Mouse (Mus musculus): ENCODE data around the gene Nhlrc2. TPM values are rescaled to one million over a fixed set of nuclear protein-coding genes. Genes with fewer than 3 reads are reported as not detected.
"Not testable (repeated sequence)": the region's sequence is repeated elsewhere in the genome, so short reads cannot be mapped to it uniquely, and the experiment has no call there.

Gene Nhlrc2
- total RNA-seq (2021) = 10 to 100 TPM; 11.0 to 11.3 TPM
- long read RNA-seq, experiment 1, full-length matches to known transcripts = 1 of 3 reads
- long read RNA-seq, experiment 1, partial matches to known transcripts = 0 of 3 reads
- long read RNA-seq, experiment 1, other reads (novel, unspliced or antisense) = 2 of 3 reads
- long read RNA-seq, experiment 2, full-length matches to known transcripts = 1 of 4 reads
- long read RNA-seq, experiment 2, partial matches to known transcripts = 1 of 4 reads
- long read RNA-seq, experiment 2, other reads (novel, unspliced or antisense) = 2 of 4 reads

DNA sequence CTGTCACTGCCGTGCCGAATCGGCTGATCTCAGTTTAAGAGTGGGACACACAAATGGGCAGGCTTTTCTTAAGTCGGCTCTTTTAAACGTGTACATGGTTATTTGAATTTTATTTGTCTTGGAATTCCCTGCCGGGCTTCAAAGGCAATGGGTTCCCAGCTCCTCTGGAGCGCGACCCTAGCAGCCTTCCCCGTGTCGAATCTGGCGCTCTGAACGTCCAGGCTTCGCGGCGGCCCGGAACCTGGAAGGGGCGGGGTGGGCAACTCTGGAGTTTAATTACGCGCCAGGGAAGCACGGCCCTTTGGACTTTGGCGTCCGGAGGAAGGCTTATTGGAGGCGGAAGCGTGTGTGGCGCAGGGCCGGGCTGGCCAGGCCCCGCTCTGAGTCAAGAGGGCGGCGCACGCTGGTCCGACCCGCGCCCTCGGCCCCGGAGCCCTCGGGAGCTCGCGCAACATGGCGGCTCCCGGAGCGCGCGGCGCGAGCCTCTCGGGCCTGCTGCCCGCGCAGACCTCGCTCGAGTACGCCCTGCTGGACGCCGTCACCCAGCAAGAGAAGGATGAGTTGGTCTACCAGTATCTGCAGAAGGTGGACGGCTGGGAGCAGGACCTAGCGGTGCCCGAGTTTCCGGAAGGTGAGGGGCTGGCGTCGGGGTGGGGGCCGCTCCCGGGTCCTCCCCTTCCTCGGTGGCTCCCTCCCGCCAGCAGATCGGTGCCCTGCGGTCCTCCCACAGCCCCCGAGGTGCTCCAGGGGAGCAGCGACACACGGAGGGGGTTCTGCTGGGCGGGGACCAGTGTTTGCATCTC lies at the start of gene Nhlrc2:
Gene Nhlrc2, plus strand, starts transcription at position 32 of the 803 bp plus-strand sequence.
- DNase-seq (ENCODE audit: low spot score in 2 of 2) = peak; percentile 76 to 79

DNA sequence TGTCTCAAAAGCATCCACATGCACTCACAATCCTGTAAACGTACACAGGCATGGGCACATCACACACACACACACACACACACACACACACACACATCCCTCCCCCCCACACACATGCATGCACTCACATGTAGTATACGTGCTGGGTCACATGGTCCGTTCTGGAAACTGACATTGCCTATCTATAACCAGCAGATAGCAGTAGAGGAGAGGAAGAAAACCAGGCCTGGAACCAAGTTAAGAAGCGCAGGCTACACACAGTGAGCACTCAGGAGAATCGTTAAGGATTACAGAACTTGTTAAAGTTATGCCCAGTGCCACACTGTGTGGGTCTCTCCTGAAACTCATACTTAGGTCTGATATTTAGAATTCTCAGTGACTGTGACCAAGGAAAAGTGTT lies 45.0 kb upstream of the Nhlrc2 start:
- DNase-seq (ENCODE audit: low spot score in 2 of 2) = not testable (repeated sequence)

DNA sequence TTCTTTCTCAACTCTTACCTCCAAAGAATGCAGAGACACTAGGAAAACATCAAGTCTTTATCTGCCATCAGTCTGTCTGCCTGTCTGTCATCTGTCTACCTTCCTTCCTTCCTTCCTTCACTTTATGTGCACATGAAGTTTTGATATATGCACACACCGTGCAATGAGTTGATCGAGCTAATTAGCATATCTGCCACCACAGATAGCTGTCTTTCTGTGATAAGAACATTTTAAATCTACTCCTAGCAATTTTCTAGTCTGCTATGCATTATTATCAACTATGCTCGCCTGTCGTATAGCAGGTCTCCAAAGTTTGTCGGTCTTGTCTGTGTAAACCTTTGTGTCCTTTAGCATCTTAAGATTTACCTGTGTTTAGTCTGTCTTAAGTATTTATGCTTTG lies 44.5 kb upstream of the Nhlrc2 start:
- DNase-seq (ENCODE audit: low spot score in 2 of 2) = not testable (repeated sequence)

DNA sequence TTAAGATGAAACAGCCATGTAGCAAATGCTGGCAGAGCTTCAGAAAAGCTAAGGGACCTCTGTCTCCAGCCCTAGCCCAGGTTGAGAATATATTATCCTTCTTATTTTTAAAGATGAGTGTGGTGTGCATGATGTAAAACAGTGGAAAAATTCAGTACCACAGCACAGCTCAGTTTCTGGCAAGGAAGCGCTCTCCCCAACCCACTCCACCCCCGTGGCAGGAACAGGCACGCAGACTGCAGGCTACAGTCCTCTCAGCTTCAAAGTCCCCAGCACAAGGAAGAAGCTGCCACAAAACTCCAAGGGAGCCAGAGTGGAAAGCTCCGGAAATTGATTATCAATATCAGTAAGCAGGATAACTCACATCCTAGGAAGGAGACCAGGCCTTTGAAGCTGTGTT lies 36.9 kb upstream of the Nhlrc2 start:
- DNase-seq (ENCODE audit: low spot score in 2 of 2) = not testable (repeated sequence)

DNA sequence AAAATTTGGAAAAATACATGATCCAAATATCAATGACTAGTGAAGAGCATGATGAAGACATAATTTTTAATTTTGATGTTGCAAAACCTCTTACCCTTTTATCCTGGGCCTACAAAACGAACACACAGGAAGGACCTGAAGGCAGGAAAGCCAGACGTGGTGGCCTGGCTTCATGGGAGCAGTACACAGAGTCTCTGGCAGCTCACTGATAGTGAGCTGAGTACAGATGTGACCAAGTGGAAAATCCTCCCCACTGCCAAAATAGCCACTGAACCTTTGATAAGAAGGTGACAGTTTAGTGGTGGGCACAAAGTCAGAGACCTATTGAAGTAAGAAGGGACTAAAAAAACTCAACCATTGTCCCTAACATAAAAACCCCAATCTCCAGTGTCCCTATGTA lies 34.5 kb upstream of the Nhlrc2 start:
- DNase-seq (ENCODE audit: low spot score in 2 of 2) = not testable (repeated sequence)

DNA sequence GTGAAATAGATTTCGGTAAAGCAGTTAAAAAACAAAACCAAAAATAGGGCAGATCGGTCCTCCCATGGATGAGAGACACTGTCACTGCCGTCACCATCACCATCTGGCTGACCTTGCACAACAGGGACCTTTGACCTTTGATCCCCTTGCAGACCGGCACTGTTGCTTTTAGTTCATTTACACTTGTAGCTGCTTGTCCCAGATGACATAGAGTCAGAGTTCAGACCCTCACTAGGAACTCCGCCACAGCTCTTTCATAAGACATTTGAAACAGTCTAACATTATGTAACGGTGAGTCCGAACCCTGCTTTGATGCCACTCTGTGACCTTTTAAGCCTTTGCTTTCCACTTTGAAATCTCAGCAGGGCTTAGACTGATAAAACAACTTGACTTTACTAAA lies 28.7 kb upstream of the Nhlrc2 start:
- DNase-seq (ENCODE audit: low spot score in 2 of 2) = not testable (repeated sequence)

DNA sequence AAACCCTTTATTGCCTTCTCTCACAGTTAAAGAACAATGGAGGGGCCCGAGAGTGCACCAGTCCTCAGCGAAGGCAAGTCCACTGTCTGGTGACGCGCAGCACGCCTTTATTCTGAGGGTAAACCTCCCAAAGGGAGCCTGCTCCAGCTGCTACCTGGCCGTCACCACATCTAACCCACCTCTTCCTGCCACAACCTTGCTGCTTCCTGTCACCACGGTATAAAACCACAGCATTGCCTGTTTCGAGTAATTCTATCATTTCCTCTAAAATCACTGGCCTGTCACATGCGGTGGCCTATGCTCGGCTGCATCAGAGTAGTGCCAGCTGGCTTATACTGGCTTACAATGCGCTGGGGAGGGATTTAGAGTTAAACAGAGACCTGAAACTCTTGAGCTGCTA lies 17.5 kb upstream of the Nhlrc2 start:
- not testable (repeated sequence) for DNase-seq (ENCODE audit: low spot score in 2 of 2)

DNA sequence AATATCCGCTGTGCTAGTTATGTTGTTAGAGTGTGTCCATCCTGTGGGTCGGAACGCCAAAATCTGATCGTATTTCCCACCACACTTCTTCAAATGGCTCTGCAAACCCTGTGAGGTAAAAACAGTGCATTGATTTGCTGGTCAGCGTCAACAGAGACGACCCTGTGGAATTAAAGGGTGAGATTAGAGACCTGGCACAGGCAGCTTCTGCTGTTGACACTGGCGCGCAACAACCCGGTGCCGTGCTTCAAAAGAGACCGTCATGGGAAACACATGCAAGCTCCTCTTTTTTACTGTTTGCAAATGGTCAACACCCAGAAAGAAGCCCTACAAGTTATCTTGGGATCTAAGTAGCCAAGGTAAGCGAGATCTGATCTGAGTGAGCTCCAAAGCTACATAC lies 16.8 kb upstream of the Nhlrc2 start:
- no peak for DNase-seq (ENCODE audit: low spot score in 2 of 2)

DNA sequence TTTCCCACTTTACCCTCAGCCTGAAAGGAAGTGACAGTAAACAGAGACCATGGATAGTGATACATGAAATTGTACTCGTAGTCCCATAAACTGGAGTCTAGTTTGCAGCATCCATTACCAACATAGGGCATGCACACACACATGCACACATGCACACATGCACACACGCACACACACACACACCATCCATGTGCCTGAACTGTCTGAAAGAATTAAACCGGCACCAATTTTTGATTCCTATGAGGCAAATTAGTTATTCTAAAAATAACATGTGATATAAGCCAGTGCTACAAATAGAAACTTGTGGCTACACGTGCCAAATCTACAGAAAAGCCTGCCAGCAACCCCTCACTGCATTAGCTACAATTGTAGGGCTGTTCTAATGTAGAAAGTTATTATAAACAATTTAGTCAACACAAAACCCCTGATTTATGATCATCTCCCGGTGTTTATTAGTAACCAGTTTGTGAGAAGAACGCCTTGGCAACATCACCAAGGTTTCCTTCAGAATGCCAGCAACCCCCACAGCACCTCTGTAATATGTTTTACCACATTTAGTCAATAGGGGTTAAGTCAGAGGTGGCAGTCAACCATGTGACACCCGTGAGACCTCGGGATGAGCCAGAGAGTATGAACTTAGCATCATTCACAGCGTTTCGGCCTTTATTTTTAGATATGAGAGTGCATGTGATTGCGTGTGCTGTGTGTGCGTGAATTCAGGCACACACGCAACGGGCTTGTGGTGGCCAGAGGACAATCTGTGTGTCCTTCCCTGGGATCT lies 14.6 kb upstream of the Nhlrc2 start:
- no peak for DNase-seq (ENCODE audit: low spot score in 2 of 2)

DNA sequence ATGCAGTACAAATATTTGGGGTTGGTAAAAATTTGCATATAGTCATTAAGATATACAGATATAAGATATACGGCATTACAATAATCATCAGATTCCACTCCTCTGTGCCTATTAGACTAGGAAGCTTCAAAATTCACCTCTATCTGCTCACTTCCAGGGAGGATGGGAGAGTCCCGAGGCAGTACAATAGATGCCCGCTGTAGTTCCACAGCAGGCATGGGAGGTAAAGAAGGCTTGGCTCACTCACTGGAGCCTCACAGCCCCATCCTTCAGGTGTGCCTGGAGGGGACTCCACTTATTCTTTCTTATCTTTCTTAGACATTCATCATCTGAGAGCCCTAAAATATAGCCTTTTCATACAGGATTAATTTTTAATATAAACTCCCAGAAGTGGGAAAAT lies 13.7 kb upstream of the Nhlrc2 start:
- no peak for DNase-seq (ENCODE audit: low spot score in 2 of 2)

DNA sequence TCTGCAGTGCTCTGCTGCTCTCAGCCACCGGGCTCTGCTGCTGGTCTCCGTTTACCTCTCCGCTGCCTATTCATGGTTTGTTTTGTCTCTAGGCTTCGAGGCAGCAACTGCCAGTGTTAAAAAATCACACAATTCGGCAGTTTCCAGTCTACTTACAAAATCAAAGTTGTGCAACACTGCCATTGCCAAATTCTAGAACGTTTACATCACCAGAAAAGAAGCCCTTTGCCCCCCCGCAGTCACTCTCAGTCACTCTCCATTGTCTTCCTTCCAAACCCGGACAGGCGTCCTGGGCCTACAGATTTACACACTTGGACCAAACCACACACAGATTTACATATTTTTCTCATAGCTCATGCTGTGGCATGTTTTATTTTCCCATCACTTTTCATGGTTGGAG lies 13.0 kb upstream of the Nhlrc2 start:
- DNase-seq (ENCODE audit: low spot score in 2 of 2) = no peak

DNA sequence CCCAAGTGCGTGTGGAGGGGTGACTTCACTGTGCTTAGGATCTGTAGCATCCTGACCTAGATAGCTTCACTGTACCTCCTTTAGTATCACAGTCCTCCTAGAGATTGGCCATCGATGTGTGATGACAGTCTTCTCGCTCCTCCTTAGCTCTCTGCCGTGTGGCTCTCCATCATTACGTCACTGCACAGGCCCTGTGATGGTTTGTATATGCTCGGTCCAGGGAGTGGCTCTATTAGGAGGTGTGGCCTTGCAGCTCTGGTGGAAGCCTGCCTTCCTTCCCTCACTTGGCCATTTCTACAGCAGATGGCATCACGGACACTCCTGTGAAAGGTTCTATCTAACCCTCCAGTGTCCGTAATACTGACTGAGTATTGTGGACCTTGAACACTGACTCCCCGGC lies 12.3 kb upstream of the Nhlrc2 start:
- DNase-seq (ENCODE audit: low spot score in 2 of 2) = no peak

DNA sequence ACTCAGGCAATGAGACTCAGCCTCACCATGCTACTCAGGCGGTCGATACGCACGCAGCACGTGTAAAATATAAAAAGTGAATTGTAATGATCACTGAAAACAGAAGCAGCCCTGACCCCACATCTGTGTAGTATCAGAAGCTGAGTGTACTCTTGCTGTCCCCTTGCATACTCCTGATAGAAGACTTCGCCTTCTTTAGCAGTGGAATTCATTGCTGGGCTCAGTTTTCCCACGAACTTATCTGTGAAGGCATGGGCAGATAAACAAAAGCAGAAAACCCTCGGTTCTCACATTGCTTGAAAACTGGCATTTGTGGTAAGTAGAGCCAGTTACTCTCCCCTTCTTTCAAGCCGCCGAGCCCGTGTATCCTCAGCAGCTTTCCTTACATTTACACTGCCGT lies 4.7 kb upstream of the Nhlrc2 start:
- no peak for DNase-seq (ENCODE audit: low spot score in 2 of 2)

DNA sequence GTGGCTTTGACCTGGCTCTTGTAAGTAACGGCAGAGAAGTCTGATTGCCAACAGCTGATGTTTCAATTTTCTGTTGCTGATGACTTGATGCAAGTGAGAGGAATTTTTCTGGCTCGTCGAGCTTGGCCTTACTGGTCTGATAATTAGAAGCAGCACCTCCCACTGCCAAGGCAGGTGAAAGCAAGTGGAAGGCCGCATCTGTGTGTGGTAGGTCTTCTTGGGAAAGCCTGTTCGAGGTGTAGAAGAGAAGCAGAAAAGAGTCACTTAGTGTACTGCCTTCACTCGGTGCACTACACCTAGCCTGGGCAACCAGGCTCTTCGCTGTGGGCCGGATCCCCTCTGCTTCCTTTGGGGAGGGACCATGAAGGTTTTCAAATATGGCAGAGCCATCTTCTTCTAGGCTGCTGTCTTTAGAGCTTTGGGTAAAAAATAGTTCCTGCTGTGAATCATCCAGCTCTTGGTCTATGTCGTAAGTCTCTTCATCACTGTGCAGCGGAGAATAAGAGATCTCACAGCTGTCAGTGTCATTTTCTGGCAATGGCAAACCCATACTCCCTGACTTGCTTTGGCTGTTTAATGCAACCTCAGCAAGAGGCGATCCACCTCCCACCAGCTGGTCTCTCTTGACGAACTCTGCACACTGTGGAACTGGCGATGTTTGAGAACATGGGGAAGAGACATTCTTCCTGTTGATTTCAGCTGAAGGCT lies 3.2 kb upstream of the Nhlrc2 start:
- no peak for DNase-seq (ENCODE audit: low spot score in 2 of 2)

DNA sequence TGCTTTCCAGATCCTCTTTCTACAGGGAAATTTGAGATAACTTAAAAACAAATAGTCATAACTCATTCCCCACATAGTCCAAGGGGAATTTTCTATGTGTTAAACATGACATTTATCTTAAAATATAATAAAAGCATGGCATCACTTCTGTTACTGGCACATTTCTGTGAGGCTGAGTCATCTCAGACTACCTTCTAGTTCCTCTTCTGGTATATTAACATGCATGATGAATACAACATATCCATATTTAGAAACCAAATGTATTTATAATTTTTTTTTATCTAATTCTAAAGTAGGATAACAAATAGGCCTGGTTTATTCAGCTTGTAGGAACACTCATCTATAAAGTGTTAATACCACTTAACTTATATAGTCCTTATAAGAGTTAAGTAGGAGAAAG lies 2.0 kb upstream of the Nhlrc2 start:
- DNase-seq (ENCODE audit: low spot score in 2 of 2) = no peak

DNA sequence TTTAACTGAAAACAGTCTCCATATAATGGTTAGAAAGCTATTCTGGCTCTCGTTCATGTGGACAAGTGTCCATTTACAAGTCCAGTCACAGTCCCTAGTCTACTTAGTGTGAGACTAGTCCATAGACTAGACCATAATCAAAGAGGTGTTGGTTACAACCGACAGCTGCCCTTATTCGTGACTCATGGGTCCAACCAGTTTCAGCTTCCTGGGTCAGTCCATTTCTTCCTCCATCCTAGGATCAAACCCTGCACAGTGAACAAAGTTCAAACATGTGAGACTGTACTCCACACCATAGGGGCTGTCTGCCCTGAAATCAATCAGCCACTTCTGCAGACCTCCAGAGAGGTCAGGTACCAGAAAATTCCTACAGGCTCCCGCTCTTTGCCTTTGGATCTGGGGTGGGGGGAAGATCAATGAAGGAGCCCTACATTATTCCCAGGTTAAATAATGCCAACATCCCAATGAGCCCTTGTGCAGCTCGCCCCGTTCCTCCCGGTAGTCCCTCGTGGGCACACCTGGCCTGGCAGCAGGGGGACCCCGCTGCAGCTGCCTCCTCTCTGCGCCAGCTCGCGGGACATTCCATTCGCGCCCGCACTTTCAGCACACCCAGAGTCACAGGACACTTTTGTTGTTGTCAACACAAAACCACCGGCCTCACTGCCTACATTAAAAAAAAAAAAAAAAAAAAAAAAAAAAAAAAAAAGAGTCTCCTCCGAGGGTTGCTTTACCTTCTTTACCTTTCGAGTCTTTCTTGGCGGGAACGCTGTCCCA lies 418 bp upstream of the Nhlrc2 start, which contains the start of gene Dclre1a:
Gene Dclre1a, minus strand, starts transcription at position 767 of the 774 bp plus-strand sequence.
- peak; percentile 51 to 64 for DNase-seq (ENCODE audit: low spot score in 2 of 2)

DNA sequence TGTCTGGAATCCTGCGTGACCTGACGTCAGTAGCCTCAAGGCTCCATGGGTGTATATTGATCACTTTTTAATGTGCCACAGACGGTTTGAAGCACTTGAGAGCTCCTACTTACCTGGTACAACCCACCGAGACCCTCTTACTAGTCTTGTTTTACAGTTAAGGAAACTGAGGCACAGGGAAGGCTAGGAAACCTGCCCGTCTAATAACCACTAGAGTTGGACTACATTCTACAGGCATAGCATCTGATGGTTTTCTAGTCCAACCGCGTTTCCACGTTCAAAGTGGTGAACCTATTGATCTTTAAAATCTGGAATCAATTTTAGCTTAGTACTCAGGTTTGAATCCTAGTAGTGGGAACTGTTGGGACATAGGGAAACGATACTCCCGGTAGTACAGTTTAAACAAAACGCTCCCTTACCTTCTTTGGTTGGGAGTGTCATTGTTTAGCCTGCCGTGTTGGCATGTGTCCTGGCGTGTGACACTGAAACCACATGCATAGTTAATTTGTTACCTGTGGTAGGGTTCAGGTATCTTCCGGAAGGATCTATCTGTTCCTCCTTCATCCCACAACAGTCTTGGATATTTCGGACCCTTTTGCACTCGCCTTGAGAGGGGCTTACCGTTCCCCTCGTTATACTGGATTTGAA lies 1.1 kb downstream of the Nhlrc2 start:
- DNase-seq (ENCODE audit: low spot score in 2 of 2) = no peak

DNA sequence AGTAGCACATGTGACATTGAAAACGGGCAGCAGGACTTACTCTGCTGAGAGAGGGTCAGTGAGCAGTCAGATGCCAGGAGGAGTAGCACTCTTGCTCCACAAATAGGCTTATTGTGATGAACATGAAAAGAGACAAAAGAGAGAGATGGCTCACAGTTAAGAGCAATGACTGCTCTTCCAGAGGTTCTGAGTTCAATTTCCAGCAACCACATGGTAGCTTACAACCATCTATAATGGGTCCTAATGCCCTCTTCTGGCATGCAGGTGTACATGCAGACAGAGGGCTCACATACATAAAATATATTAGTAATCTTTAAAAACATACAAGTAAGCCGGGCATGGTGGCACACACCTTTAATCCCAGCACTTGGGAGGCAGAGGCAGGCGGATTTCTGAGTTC lies 5.1 kb downstream of the Nhlrc2 start:
- DNase-seq (ENCODE audit: low spot score in 2 of 2) = no peak

DNA sequence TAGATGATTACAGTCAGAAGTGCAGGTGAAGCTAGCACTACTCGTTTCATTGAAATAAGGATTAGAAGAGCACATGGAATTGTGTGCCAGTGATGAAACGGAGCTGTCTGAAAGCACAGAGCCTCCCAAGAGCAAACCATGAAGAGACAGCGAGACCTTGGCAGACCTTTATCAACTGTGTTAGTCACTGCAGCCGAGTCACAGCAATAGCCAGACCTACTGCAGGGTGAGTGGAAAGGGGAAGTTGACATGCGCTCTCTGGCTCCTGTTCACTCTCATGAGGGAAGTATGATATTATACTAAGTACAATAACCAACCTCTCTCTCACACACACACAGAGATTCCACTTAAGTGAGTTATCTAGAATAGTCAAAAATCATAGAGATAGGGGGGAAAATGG lies 7.9 kb downstream of the Nhlrc2 start:
- no peak for DNase-seq (ENCODE audit: low spot score in 2 of 2)

All from layer of hippocampus, postnatal 14 days (tissue).